Mouse (Mus musculus): ENCODE results near the gene Opcml. TPM values are rescaled to one million over a fixed set of nuclear protein-coding genes. Genes with fewer than 3 reads are reported as not detected.

Gene Opcml
- total and polyA plus RNA-seq, 3 experiments, result 0.82 TPM; not detected in 2

GRCm38 (mm10) chr9:28225824-28226569, 435.4 kb downstream of the Opcml start:
- ATAC-seq (ENCODE audit: extremely low read depth, insufficient number of reproducible peaks, low FRiP score, poor library complexity, severe bottlenecking) (no peak), DNase-seq (ENCODE audit: low spot score) (no peak)
- TF ChIP-seq POLR2AphosphoS5 (IDR thresholded peaks at IDR 0.05; ENCODE audit: insufficient replicate concordance, low read depth, low read length), result no peak
- no peak for TF ChIP-seq GATA2 (IDR thresholded peaks at IDR 0.05; ENCODE audit: borderline replicate concordance, low read depth, low read length)
- no peak for TF ChIP-seq CTCF (IDR thresholded peaks at IDR 0.05; ENCODE audit: low read depth, low read length)
- no peak for TF ChIP-seq GATA1 (IDR thresholded peaks at IDR 0.05; ENCODE audit: borderline replicate concordance, low read length)
- TF ChIP-seq TAL1 (conservative IDR thresholded peaks at IDR 0.05; ENCODE audit: low read depth, low read length), result no peak

GRCm38 (mm10) chr9:28226570-28226951, 436.0 kb downstream of the Opcml start:
- ATAC-seq (ENCODE audit: extremely low read depth, insufficient number of reproducible peaks, low FRiP score, poor library complexity, severe bottlenecking) (no peak), DNase-seq (ENCODE audit: low spot score) (no peak)

More at GRCm38 (mm10) chr9:28225824-28226569, 435.4 kb downstream of the Opcml start:
- Histone ChIP-seq H3K9me3 (replicated peaks) (no peaks in the 10 kb centered on the region), H3K4me1 (ENCODE audit: insufficient read depth, low read depth, low read length) (no peaks in the 10 kb centered on the region), H3K36me3 (replicated peaks) (no peaks in the 10 kb centered on the region), H3K4me3 (ENCODE audit: low read depth, low read length) (no peak overlapping the region), H3K27me3 (ENCODE audit: insufficient read depth, low read length) (no peaks in the 10 kb centered on the region)

GRCm38 (mm10) chr9:28238450-28238849, 447.9 kb downstream of the Opcml start:
- H3K4me3 ChIP-seq (ENCODE audit: low read depth, low read length), result no peak overlapping the region
- TF ChIP-seq GATA1 (IDR thresholded peaks at IDR 0.05; ENCODE audit: borderline replicate concordance, low read length) (no peak), TAL1 (conservative IDR thresholded peaks at IDR 0.05; ENCODE audit: low read depth, low read length) (no peak), GATA2 (IDR thresholded peaks at IDR 0.05; ENCODE audit: borderline replicate concordance, low read depth, low read length) (no peak), POLR2AphosphoS5 (IDR thresholded peaks at IDR 0.05; ENCODE audit: insufficient replicate concordance, low read depth, low read length) (no peak), CTCF (IDR thresholded peaks at IDR 0.05; ENCODE audit: low read depth, low read length) (no peak)
- DNase-seq (ENCODE audit: low spot score) (no peak), ATAC-seq (ENCODE audit: extremely low read depth, insufficient number of reproducible peaks, low FRiP score, poor library complexity, severe bottlenecking) (no peak)
- H3K36me3 ChIP-seq (replicated peaks), result no peaks in the 10 kb centered on the region
- H3K9me3 ChIP-seq (replicated peaks), result no peaks in the 10 kb centered on the region
- H3K4me1 ChIP-seq (ENCODE audit: insufficient read depth, low read depth, low read length), result no peaks in the 10 kb centered on the region
- H3K27me3 ChIP-seq (ENCODE audit: insufficient read depth, low read length), result no peaks in the 10 kb centered on the region

More at GRCm38 (mm10) chr9:28226570-28226951, 436.0 kb downstream of the Opcml start:
- no peaks in the 10 kb centered on the region for H3K36me3 ChIP-seq (replicated peaks)
- no peaks in the 10 kb centered on the region for H3K27me3 ChIP-seq (ENCODE audit: insufficient read depth, low read length)
- no peak overlapping the region for H3K4me3 ChIP-seq (ENCODE audit: low read depth, low read length)
- no peak for TF ChIP-seq POLR2AphosphoS5 (IDR thresholded peaks at IDR 0.05; ENCODE audit: insufficient replicate concordance, low read depth, low read length)
- TF ChIP-seq TAL1 (conservative IDR thresholded peaks at IDR 0.05; ENCODE audit: low read depth, low read length), result no peak
- no peak for TF ChIP-seq CTCF (IDR thresholded peaks at IDR 0.05; ENCODE audit: low read depth, low read length)
- TF ChIP-seq GATA2 (IDR thresholded peaks at IDR 0.05; ENCODE audit: borderline replicate concordance, low read depth, low read length), result no peak
- no peak for TF ChIP-seq GATA1 (IDR thresholded peaks at IDR 0.05; ENCODE audit: borderline replicate concordance, low read length)
- H3K4me1 ChIP-seq (ENCODE audit: insufficient read depth, low read depth, low read length), result no peaks in the 10 kb centered on the region
- H3K9me3 ChIP-seq (replicated peaks), result no peaks in the 10 kb centered on the region

DNA sequence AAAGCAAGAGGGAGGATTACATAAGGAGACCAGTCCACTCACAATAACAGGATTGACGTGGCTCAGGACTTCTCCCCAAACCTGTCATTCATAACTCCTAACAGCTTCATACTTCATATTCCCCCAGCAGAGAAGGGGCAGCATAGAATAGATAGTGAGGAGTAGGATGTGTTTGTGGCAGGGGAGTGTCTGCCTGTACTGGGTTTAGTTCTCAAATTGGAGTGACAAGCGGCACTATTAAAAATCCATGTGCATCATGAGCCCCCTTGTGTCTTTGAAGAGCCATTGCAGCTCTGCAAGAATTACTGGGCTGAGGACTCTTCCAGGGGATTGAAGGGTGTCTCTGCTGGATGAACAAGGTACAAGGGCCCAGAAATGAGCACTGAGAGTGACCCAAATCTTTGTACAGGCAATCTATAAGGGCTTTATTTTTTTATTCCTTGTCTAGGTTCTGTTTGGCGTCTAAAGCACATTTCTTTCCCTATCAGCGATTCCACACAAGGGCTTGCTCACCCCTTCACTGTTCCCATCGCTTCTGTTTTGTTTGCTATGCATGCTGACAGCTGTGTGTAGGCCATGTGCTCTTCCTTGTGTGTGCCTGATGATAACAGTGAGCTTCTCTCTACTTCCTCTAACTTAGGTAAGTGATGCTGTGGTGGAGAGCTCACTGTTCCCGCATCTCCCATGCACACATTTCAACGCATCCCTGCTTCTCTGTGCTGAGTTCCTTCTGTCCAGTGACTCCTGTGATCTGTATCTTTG, 457.3 kb downstream of the Opcml start:
- no peak overlapping the region for H3K4me3 ChIP-seq (ENCODE audit: low read depth, low read length)
- no peaks in the 10 kb centered on the region for H3K4me1 ChIP-seq (ENCODE audit: insufficient read depth, low read depth, low read length)
- no peaks in the 10 kb centered on the region for H3K36me3 ChIP-seq (replicated peaks)
- no peak for TF ChIP-seq CTCF (IDR thresholded peaks at IDR 0.05; ENCODE audit: low read depth, low read length)
- no peak for TF ChIP-seq POLR2AphosphoS5 (IDR thresholded peaks at IDR 0.05; ENCODE audit: insufficient replicate concordance, low read depth, low read length)
- no peak for TF ChIP-seq TAL1 (conservative IDR thresholded peaks at IDR 0.05; ENCODE audit: low read depth, low read length)
- no peak for TF ChIP-seq GATA2 (IDR thresholded peaks at IDR 0.05; ENCODE audit: borderline replicate concordance, low read depth, low read length)
- no peak for TF ChIP-seq GATA1 (IDR thresholded peaks at IDR 0.05; ENCODE audit: borderline replicate concordance, low read length)
- no peak for DNase-seq (ENCODE audit: low spot score)
- H3K9me3 ChIP-seq (replicated peaks), result no peaks in the 10 kb centered on the region
- H3K27me3 ChIP-seq (ENCODE audit: insufficient read depth, low read length), result no peaks in the 10 kb centered on the region
- ATAC-seq (ENCODE audit: extremely low read depth, insufficient number of reproducible peaks, low FRiP score, poor library complexity, severe bottlenecking), result no peak

DNA sequence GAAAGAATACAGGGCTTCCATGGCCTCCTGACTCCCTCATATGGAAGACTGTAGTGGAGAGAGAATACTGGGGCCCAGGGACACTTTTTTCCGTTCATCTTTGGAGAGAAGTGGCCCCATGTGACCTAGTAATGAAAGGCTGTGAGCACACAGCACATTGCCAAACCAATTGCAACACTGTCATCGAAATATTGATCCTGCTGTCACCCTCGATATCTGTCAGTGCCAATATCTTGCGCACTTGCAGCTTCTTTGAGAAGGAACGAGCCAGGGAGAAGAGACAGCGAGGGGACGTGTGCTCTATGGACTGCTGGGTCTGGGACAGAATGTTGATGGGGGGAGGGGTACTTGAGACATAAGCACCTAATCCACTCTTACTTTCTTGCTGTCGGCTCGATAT, 460.8 kb downstream of the Opcml start:
- H3K4me1 ChIP-seq (ENCODE audit: insufficient read depth, low read depth, low read length), result no peaks in the 10 kb centered on the region
- TF ChIP-seq POLR2AphosphoS5 (IDR thresholded peaks at IDR 0.05; ENCODE audit: insufficient replicate concordance, low read depth, low read length) (no peak), TAL1 (conservative IDR thresholded peaks at IDR 0.05; ENCODE audit: low read depth, low read length) (no peak)
- ATAC-seq (ENCODE audit: extremely low read depth, insufficient number of reproducible peaks, low FRiP score, poor library complexity, severe bottlenecking), result no peak

DNA sequence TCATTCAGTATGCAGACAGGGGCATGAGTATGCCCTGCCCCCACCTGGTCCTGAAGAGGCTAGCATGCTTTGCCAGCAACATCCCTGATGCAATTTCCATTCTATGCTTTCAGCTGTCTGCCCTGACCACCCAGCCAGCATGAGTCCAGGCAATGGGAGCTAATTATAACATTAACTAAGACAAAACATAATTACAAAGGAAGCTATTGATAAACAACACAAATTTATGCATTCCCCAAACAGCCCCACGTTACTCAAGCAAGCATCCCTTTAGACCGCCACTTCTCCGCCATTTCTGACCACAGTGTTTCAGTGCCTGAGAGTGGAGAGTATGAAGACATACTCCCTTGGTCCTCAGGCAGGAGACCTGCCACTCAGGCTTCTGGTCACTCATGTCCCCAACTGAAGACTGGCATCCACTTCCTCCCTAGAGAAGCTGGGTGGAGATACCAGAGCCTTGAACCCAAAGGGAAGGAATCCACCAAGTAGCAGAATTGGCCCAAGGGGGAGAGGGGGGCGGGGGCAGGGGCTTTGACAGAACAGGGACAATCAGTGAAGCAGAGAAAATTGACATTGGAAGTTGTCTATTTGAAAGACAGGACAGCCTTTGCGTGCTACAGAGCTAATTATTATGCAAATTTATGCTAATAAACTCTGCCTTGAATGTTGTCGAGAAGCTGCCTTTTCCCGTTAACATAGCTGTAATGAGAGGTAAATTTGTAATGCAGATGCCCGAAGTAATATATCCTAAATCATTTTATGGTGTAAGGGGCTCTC, 464.7 kb downstream of the Opcml start:
- no peak for DNase-seq (ENCODE audit: low spot score)

More for the DNA sequence above, 460.8 kb downstream of the Opcml start:
- H3K36me3 ChIP-seq (replicated peaks), result no peaks in the 10 kb centered on the region
- no peaks in the 10 kb centered on the region for H3K27me3 ChIP-seq (ENCODE audit: insufficient read depth, low read length)
- H3K9me3 ChIP-seq (replicated peaks), result no peaks in the 10 kb centered on the region
- H3K4me3 ChIP-seq (ENCODE audit: low read depth, low read length), result no peak overlapping the region
- no peak for DNase-seq (ENCODE audit: low spot score)

More for the DNA sequence above, 464.7 kb downstream of the Opcml start:
- no peak for TF ChIP-seq GATA2 (IDR thresholded peaks at IDR 0.05; ENCODE audit: borderline replicate concordance, low read depth, low read length)
- no peak for TF ChIP-seq GATA1 (IDR thresholded peaks at IDR 0.05; ENCODE audit: borderline replicate concordance, low read length)
- TF ChIP-seq POLR2AphosphoS5 (IDR thresholded peaks at IDR 0.05; ENCODE audit: insufficient replicate concordance, low read depth, low read length), result no peak
- TF ChIP-seq CTCF (IDR thresholded peaks at IDR 0.05; ENCODE audit: low read depth, low read length), result no peak
- TF ChIP-seq TAL1 (conservative IDR thresholded peaks at IDR 0.05; ENCODE audit: low read depth, low read length), result no peak
- H3K4me1 ChIP-seq (ENCODE audit: insufficient read depth, low read depth, low read length), result no peaks in the 10 kb centered on the region
- no peaks in the 10 kb centered on the region for H3K36me3 ChIP-seq (replicated peaks)
- ATAC-seq (ENCODE audit: extremely low read depth, insufficient number of reproducible peaks, low FRiP score, poor library complexity, severe bottlenecking), result no peak
- H3K4me3 ChIP-seq (ENCODE audit: low read depth, low read length), result no peak overlapping the region
- no peaks in the 10 kb centered on the region for H3K9me3 ChIP-seq (replicated peaks)
- H3K27me3 ChIP-seq (ENCODE audit: insufficient read depth, low read length), result no peaks in the 10 kb centered on the region

Data from G1E (cell line).